Mouse (Mus musculus): ENCODE results near the gene Cebpb.

- TF ChIP-seq POLR2A (IDR thresholded peaks at IDR 0.05; ENCODE audit: borderline replicate concordance, extremely low read depth, insufficient read depth, insufficient read length, poor library complexity, severe bottlenecking) (no peak), CTCF (IDR thresholded peaks at IDR 0.05; ENCODE audit: borderline replicate concordance, extremely low read depth, insufficient read depth, insufficient read length) (no peak)
These were observed 19.3 kb upstream of the Cebpb start for GRCm38 (mm10) chr2:167669398-167669797.

Data from brain, embryonic 14.5 days (tissue).